Comparison of ENCODE assay signal across 8 mouse cellular contexts in genomic region chr17:87974629-87975228, GRCm38 (mm10). TPM values are rescaled to one million over a fixed set of nuclear protein-coding genes. Genes with fewer than 3 reads are reported as not detected.
DNase-seq lines count a peak whose midpoint lies in the region; ATAC-seq lines count a peak whose summit lies in the region.

Msh6 (plus strand) TSS chr17:87975062.

- peak within 1 kb of the TSS; percentile 90 for H3K27ac ChIP-seq in embryonic facial prominence, embryonic 14.5 days (replicated peaks; ENCODE audit: low read depth, low read length)
- H3K27ac ChIP-seq in kidney, embryonic 14.5 days (ENCODE audit: low read depth, low read length), result peak within 1 kb of the TSS; percentile 88
- peak within 1 kb of the TSS; percentile 93 for H3K27ac ChIP-seq in limb, embryonic 15.5 days

- H3K9me3 ChIP-seq in embryonic facial prominence, embryonic 14.5 days (ENCODE audit: control insufficient read depth, low read length), result no peaks in the 10 kb centered on the region
- no peaks in the 10 kb centered on the region for H3K9me3 ChIP-seq in kidney, embryonic 14.5 days (ENCODE audit: control insufficient read depth, low read length)
- no peaks in the 10 kb centered on the region for H3K9me3 ChIP-seq in limb, embryonic 15.5 days

- DNase-seq in 3T3-L1 (ENCODE audit: low read depth, low spot score), result peak; percentile 89
- DNase-seq in adrenal gland, postnatal 4 days (ENCODE audit: low spot score in 2 of 2), result peak; percentile 66 to 77
- DNase-seq in embryonic facial prominence, embryonic 14.5 days (ENCODE audit: low spot score), result peak; percentile 97
- DNase-seq in heart, adult 9 months (ENCODE audit: low spot score in 2 of 2), result peak; percentile 82 to 86
- DNase-seq in monocyte, adult 2 months (ENCODE audit: low read depth in 1 of 2, low spot score in 2 of 2), result peak; percentile 62 to 70
- peak; percentile 97 for DNase-seq in spleen, postnatal 36 days (ENCODE audit: low spot score in 2 of 2)

- 2% methylated on average over 30 of the region's 63 CpGs for WGBS in embryonic facial prominence, embryonic 14.5 days
- WGBS in kidney, embryonic 14.5 days, result under 1% methylated on average over 61 of the region's 63 CpGs
- WGBS in limb, embryonic 15.5 days, result under 1% methylated on average over 62 of the region's 63 CpGs

- H3K4me2 ChIP-seq in embryonic facial prominence, embryonic 14.5 days (ENCODE audit: low read depth, low read length), result peak within 1 kb of the TSS; percentile 75
- H3K4me2 ChIP-seq in kidney, embryonic 14.5 days (replicated peaks; ENCODE audit: low read depth, low read length), result peak within 1 kb of the TSS; percentile 66
- H3K4me2 ChIP-seq in limb, embryonic 15.5 days, result peak within 1 kb of the TSS; percentile 72

- peak; percentile 98 for ATAC-seq in embryonic facial prominence, embryonic 14.5 days (ENCODE audit: low read depth)
- peak; percentile 99 for ATAC-seq in kidney, embryonic 14.5 days (ENCODE audit: low FRiP score, low TSS enrichment)
- peak; percentile 97 for ATAC-seq in limb, embryonic 15.5 days (ENCODE audit: insufficient number of reproducible peaks, low FRiP score, low TSS enrichment, low read depth)

- H3K27me3 ChIP-seq in embryonic facial prominence, embryonic 14.5 days (replicated peaks; ENCODE audit: control insufficient read depth, insufficient read depth, low read length), result no peaks in the 10 kb centered on the region
- no peaks in the 10 kb centered on the region for H3K27me3 ChIP-seq in kidney, embryonic 14.5 days (ENCODE audit: control insufficient read depth, insufficient read depth, low read length)
- no peaks in the 10 kb centered on the region for H3K27me3 ChIP-seq in limb, embryonic 15.5 days

- peaks cover 15% of the 10 kb centered on the region for H3K4me1 ChIP-seq in embryonic facial prominence, embryonic 14.5 days (ENCODE audit: control insufficient read depth, insufficient read depth, low read length)
- H3K4me1 ChIP-seq in kidney, embryonic 14.5 days (ENCODE audit: control insufficient read depth, insufficient read depth, low read length), result peaks cover 18% of the 10 kb centered on the region; the same call in 1 of the 2 replicates
- peaks cover 14% of the 10 kb centered on the region for H3K4me1 ChIP-seq in limb, embryonic 15.5 days

- H3K36me3 ChIP-seq in embryonic facial prominence, embryonic 14.5 days (ENCODE audit: control insufficient read depth, insufficient read depth, low read length), result peaks cover 9% of the 10 kb centered on the region
- H3K36me3 ChIP-seq in kidney, embryonic 14.5 days (ENCODE audit: control insufficient read depth, insufficient read depth, low read length), result peaks cover 5% of the 10 kb centered on the region; the same call in 1 of the 2 replicates
- H3K36me3 ChIP-seq in limb, embryonic 15.5 days, result 0 out of 2 replicates have a peak, but pooled peaks cover 8% of the 10 kb centered on the region

- H3K4me3 ChIP-seq in embryonic facial prominence, embryonic 14.5 days (ENCODE audit: low read depth, low read length), result peak within 1 kb of the TSS; percentile 98
- H3K4me3 ChIP-seq in kidney, embryonic 14.5 days (ENCODE audit: low read length), result peak within 1 kb of the TSS; percentile 86
- peak within 1 kb of the TSS; percentile 100 for H3K4me3 ChIP-seq in limb, embryonic 15.5 days

- peak within 1 kb of the TSS; percentile 91 for H3K9ac ChIP-seq in embryonic facial prominence, embryonic 14.5 days (ENCODE audit: low read depth, low read length)
- H3K9ac ChIP-seq in kidney, embryonic 14.5 days (ENCODE audit: low read depth, low read length), result peak within 1 kb of the TSS; percentile 90
- H3K9ac ChIP-seq in limb, embryonic 15.5 days, result peak within 1 kb of the TSS; percentile 93

RNA-seq across cellular contexts. Expression of gene Msh6, which starts in this region (rescaled TPM):
- total RNA-seq in adrenal gland, postnatal 4 days (2021), result 10 to 100 TPM; 26.4 to 30.1 TPM
- polyA plus RNA-seq in embryonic facial prominence, embryonic 14.5 days (2014; fragmentation: Nextera tagmentation; extraction: Ambion mirVana), result 38.5 and 45.4 TPM in 2 replicates
- polyA plus RNA-seq in kidney, embryonic 14.5 days (2014; fragmentation: Nextera tagmentation; extraction: Ambion mirVana), result 35.6 and 70.6 TPM in 2 replicates
- 38.9 and 43.0 TPM in 2 replicates for polyA plus RNA-seq in limb, embryonic 15.5 days (2015; fragmentation: Nextera tagmentation; extraction: Ambion mirVana)

Comparison
In these comparisons a context has a peak if more than half of its experiments do, and no peak if none do; other contexts are left out.
1. Peak in every context shown above with its lines: DNase-seq, ATAC-seq, H3K4me3 ChIP-seq and H3K27ac ChIP-seq.